Mouse (Mus musculus): Measurements from ENCODE around the gene Vasp.

The Vasp gene

GRCm38 (mm10) chr7:19271238-19272172 lies at the start of gene Vasp:
Gene Vasp (minus strand): TSS chr7:19271817.
- peak; percentile 81 for DNase-seq (ENCODE audit: low spot score)

GRCm38 (mm10) chr7:19320637-19321036 lies 49.0 kb upstream of the Vasp start:
- DNase-seq (ENCODE audit: low spot score) = no peak

GRCm38 (mm10) chr7:19319906-19320305 lies 48.3 kb upstream of the Vasp start:
- peak; percentile 99 for DNase-seq (ENCODE audit: low spot score)

- peak; percentile 44 for DNase-seq (ENCODE audit: low spot score)
Measured at GRCm38 (mm10) chr7:19319458-19319857, 47.8 kb upstream of the Vasp start.

- no peak for DNase-seq (ENCODE audit: low spot score)
Measured at GRCm38 (mm10) chr7:19318676-19319075, 47.1 kb upstream of the Vasp start.

- DNase-seq (ENCODE audit: low spot score) = no peak
Measured at GRCm38 (mm10) chr7:19318201-19318600, 46.6 kb upstream of the Vasp start.

- DNase-seq (ENCODE audit: low spot score) = no peak
Measured at GRCm38 (mm10) chr7:19316451-19317161, 45.0 kb upstream of the Vasp start.

GRCm38 (mm10) chr7:19314033-19314432 lies 42.4 kb upstream of the Vasp start:
- no peak for DNase-seq (ENCODE audit: low spot score)

- no peak for DNase-seq (ENCODE audit: low spot score)
Measured at GRCm38 (mm10) chr7:19311991-19312390, 40.4 kb upstream of the Vasp start.

GRCm38 (mm10) chr7:19309884-19310641 lies 38.4 kb upstream of the Vasp start, which contains the start of gene Fosb:
Gene Fosb (minus strand): TSS chr7:19310051.
- peak; percentile 99 for DNase-seq (ENCODE audit: low spot score)

- DNase-seq (ENCODE audit: low spot score) = no peak
Measured at GRCm38 (mm10) chr7:19309278-19309883, 37.8 kb upstream of the Vasp start.

GRCm38 (mm10) chr7:19308454-19309277 lies 37.0 kb upstream of the Vasp start:
- peak; percentile 94 for DNase-seq (ENCODE audit: low spot score)

- peak; percentile 77 for DNase-seq (ENCODE audit: low spot score)
Measured at GRCm38 (mm10) chr7:19307739-19308453, 36.3 kb upstream of the Vasp start.

- DNase-seq (ENCODE audit: low spot score) = no peak
Measured at GRCm38 (mm10) chr7:19306819-19307738, 35.5 kb upstream of the Vasp start.

- DNase-seq (ENCODE audit: low spot score) = no peak
Measured at GRCm38 (mm10) chr7:19305796-19306765, 34.5 kb upstream of the Vasp start.

GRCm38 (mm10) chr7:19305413-19305735 lies 33.8 kb upstream of the Vasp start:
- no peak for DNase-seq (ENCODE audit: low spot score)

GRCm38 (mm10) chr7:19304501-19305412 lies 33.1 kb upstream of the Vasp start:
- DNase-seq (ENCODE audit: low spot score) = no peak

All from retina, embryonic 14.5 days (tissue).